Mouse (Mus musculus) small intestine, adult 2 months (tissue): ENCODE measurements around the gene Galnt15.

Source experiments
- CTCF ChIP-seq: fragments of 200-500 bp; IDR thresholded peaks from 2 replicates; pipeline ENCODE4 v1.5.1; 2012; ENCODE audit warnings: low read depth, mild to moderate bottlenecking, control low read depth, inconsistent platforms, low read length, moderate library complexity, mixed read lengths; ENCODE audit not compliant: insufficient replicate concordance, insufficient read length; ENCODE audit errors: extremely low read depth
- POLR2A ChIP-seq: fragments of 200-500 bp; IDR thresholded peaks from 2 replicates; pipeline ENCODE4 v1.6.1; 2012; ENCODE audit warnings: low read depth, mild to moderate bottlenecking, control low read depth, inconsistent platforms, low read length, moderate library complexity

GRCm38 (mm10) chr14:32000941-32001340 is 27.8 kb upstream of the Galnt15 start:
- TF ChIP-seq CTCF (no peak), POLR2A (no peak)
